Mouse (Mus musculus): ENCODE data around the gene Rasl11b.

Gene Rasl11b

DNA sequence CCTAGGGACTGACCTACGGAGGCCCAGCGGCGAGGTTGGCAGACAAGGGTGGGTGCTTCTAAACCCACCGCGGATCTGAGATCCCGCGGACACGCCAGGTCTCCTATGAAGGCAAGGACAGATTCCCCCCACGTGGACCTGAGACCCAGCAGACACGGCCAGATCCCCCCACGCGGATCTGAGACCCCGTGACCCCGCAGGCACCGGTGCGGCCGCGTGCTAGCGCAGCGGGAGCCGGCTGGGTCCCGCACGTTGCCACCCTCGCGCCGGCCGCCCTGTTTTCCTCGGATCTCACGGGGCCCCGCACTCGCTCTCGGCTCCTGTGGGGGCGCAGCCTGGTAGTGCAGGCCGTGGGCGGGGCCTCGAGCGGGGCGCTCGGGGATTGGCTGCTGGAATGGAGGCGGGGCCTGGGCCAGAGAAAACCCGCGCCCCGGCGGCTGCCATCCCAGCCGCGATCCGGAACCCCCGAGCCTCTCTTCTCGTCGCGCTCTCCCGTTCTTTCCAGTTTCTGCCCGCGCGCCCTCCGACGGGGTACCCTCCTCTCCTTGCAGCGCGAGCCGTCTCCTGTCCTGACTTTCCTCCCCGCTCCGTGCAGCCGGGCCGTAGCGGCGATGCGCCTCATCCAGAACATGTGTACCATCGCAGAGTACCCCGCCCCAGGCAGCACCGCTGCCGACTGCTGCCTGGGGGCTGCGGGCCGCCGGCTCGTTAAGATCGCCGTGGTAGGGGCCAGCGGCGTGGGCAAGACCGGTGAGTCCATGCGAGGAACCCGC, at the start of gene Rasl11b:
Rasl11b (plus strand) TSS at position 446 of the 773 bp plus-strand sequence.
- DNase-seq (ENCODE audit: low spot score in 2 of 2): peak; percentile 86 to 93

- no peak for DNase-seq (ENCODE audit: low spot score in 2 of 2)
Measured at GRCm38 (mm10) chr5:74147631-74148030, 47.5 kb upstream of the Rasl11b start.

GRCm38 (mm10) chr5:74149975-74150374, 45.1 kb upstream of the Rasl11b start:
- DNase-seq (ENCODE audit: low spot score in 2 of 2): no peak

DNA sequence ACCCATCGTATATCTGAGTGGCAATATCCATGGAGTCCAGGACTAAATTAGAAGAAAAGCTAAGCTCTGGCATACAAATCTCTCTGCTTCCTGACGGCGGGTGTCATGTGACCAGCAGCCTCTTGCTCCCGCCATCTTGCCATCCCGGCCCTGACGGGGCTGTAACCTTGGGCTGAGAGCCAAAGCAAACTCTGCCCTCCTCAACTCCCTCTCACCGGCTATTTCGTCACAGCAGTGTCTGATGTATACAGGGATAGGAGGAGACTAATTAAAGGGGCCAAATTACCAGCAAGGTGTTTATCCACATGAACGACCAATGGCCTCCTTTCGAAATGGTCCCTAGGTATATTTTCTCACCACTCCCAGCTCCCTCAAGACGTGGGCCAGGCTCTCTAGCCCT, 43.3 kb upstream of the Rasl11b start:
- no peak for DNase-seq (ENCODE audit: low spot score in 2 of 2)

DNA sequence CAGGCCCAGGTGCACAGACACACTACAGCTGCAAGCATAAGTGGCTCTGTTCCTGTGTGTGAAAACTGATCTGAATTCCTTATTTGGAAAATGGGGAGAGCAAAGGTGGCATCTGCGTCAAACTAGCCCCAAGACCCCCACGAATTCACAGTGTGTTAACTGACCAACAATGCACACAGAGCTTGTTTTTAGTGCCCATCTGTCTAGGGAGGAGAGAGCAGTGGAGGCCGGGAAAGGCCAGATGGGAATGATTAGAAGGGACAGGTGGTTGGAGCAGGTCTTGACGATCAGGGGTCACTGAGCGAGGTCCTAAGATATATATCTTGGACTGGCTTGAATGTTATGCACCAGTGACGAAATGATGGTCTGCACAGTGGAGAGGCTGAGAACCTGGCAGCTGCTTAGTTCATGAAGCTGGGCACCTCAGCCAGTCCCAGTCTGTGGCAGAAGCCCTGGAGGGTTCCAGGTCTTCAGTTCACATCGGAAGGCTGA, 39.2 kb upstream of the Rasl11b start:
- DNase-seq (ENCODE audit: low spot score in 2 of 2): no peak

- no peak for DNase-seq (ENCODE audit: low spot score in 2 of 2)
Measured at GRCm38 (mm10) chr5:74158929-74159632, 36.0 kb upstream of the Rasl11b start.

DNA sequence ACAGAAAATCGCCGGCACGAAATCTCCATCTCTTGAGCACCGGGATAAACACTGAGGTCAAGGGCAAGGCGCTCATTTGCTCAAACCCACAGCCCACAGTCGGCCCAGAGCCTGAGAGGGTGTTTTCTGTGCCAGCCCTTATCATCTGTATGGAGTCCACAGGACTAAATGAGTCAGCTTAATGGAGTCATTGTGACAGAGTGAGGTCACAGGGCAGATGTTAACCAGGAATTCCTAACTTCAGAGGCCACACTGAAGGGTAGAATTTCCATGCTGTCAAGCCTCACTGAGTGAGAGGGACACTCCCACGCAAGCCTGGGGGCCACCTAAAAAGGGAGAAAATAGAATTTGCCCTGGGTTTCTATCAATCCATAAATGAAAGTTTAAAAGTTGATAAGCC, 35.2 kb upstream of the Rasl11b start:
- no peak for DNase-seq (ENCODE audit: low spot score in 2 of 2)

DNA sequence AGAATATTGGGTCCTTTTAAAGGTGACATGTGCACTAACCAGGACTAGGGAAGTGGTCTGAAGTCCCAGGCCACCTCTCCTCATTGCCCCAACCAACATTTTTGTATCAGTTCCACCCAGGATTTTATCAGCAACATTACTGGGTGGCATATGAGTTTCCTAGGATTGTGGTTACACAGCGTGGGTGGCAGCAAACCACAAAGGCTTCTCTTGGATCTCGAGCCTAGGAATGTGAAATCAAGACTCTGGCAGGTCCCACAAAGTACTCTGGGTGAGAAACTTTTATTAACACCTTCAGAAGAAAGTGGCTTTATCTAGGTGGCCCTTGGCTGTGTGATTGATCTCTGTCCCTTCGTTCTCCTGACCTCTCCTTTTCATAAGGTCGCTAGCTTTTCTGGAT, 34.7 kb upstream of the Rasl11b start:
- DNase-seq (ENCODE audit: low spot score in 2 of 2): no peak

DNA sequence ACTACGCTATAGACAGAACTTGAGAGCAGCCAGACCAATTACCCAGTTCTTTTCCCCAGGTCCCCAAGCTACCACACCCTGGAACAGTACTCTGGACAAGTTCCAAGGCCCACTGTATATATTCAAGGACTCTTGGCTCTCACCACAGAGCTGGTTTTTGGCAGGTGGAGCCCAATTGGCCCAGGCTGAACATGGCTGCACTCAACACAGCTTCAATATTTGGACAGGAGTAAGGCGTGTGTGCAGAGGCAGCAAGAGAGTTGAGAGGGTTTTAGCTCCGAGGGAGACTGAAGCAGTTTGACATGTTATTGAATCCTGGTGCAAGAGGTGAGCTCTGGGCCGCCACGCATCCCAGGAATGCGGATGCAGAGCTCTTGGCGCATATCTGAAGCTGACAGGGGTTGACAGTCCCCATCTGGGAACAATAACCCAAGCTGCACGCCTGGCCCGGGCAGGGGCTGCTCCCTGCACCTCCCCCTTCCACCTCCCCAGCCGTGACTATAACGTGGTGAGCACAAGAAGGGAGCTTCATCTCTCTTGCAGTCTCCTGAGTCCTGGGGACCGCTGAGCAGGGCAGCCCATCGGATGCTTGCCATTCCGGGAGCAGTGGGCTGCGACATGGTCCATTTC, 33.7 kb upstream of the Rasl11b start:
- no peak for DNase-seq (ENCODE audit: low spot score in 2 of 2)

DNA sequence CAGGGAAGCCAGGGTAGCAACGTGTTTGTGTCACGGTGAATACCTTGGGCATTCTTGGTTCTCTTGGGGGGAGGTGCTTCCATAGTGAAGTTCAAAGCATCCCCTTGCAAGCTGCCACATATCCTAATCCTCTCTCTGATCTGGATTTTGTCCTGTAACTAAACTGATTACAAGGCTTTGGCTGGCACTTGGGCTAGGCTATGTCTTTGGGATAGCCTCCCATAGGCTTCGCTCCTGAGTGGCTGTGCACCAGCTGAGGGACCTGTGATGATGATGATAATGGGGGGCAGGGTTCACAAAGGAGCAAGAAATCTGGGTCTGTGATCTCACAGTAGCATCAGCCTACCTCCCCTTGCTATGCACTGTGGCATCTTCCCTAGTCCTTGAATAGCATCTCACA, 33.1 kb upstream of the Rasl11b start:
- no peak for DNase-seq (ENCODE audit: low spot score in 2 of 2)

DNA sequence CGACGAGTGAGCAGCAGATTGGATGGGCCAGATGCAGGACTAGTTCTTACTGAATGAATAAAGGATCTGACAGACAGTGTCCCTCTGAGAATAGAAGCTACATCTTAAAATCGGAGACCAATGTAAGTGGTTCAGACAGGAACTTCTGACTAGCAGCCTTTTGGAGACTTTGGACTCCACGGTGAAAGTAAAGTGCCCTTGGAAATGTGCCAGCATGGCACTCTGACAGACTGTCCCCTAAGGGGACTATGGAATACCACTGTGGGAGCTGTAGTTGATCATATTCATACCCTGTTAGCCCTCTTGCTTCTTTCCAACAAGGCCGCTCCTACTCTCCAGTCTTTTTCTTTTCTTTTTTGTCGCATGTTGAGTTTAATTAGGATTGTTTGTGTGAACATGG, 31.9 kb upstream of the Rasl11b start:
- no peak for DNase-seq (ENCODE audit: low spot score in 2 of 2)

- no peak for DNase-seq (ENCODE audit: low spot score in 2 of 2)
Measured at GRCm38 (mm10) chr5:74164547-74164946, 30.5 kb upstream of the Rasl11b start.

DNA sequence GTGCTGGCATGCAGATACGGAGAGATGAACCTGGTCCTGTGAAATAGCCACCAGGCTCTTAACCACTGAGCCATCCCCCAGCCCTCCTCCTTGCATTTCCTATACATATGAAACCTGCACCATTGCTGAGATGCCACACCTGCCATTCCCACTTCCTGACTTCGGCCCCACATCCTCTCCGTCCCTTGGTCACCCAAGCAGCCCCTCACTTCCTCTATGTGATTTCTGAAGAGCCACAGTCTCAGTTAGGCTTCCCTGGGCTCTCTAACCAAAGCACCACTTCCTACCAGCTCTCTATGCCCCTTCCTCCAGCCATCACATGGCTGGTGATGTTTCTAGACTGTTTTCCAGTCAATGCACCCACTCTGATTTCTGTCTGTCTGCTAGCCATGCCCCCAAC, 28.4 kb upstream of the Rasl11b start:
- DNase-seq (ENCODE audit: low spot score in 2 of 2): no peak

- no peak for DNase-seq (ENCODE audit: low spot score in 2 of 2)
Measured at GRCm38 (mm10) chr5:74168085-74168484, 27.0 kb upstream of the Rasl11b start.

- no peak for DNase-seq (ENCODE audit: low spot score in 2 of 2)
Measured at GRCm38 (mm10) chr5:74171768-74172167, 23.3 kb upstream of the Rasl11b start.

GRCm38 (mm10) chr5:74172208-74172607, 22.9 kb upstream of the Rasl11b start:
- no peak for DNase-seq (ENCODE audit: low spot score in 2 of 2)

- no peak for DNase-seq (ENCODE audit: low spot score in 2 of 2)
Measured at GRCm38 (mm10) chr5:74173162-74173844, 21.8 kb upstream of the Rasl11b start.

DNA sequence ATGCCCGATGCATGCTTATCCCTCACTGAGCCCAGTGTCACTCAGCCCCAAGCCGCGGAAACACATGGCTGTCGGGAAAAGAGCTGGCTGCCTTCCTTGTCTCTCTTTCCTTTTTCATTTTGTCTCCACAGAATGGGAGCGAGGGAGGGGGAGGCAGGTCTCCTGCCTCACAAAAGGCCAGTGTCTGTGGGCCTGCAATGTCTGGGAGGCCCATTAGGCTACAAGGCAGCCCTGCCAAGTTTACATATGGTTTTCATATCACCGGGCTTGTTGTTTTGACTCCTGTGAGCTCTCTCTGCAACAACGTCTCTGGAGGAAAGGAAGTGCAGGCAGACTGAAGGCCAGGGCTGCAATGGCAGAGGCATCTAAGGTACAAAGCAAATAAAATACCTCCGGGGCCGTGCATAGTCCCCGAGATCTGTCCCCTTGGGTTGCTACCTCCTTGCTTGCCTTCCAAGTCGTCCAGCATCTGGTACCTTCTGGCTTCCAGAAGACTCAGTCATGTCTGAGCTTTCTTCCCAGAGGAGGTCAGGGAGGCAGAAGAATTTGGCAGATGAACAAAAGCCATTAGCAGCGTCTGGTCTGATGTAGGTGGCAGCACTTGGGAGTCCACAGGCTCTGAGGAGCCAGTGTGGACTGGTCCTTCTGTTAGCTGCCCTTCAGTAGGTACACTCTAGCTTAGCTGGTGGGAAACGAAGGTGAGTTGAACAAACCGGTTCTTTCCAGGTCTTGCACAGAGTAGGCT, 19.4 kb upstream of the Rasl11b start:
- DNase-seq (ENCODE audit: low spot score in 2 of 2): no peak

GRCm38 (mm10) chr5:74180216-74180615, 14.9 kb upstream of the Rasl11b start:
- DNase-seq (ENCODE audit: low spot score in 2 of 2): no peak

DNA sequence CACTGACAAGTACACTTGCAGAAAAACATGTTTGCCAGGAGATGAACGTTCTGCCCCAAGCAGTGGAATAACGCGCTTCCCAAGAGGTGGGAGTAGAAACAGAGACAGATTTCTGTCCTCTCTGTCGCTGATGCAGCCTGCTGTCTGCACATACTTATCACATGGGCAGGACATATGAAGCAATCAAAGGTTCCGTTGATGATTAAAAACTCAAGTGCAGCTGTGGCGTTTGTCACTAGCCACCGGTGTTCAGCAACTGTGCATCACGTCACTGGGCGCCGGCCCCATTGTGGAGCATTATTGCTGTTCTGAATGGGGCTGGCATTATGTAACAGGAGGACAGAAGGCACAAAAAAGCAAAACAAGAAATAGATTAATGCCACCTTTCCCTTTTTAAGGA, 12.0 kb upstream of the Rasl11b start:
- no peak for DNase-seq (ENCODE audit: low spot score in 2 of 2)

- no peak for DNase-seq (ENCODE audit: low spot score in 2 of 2)
Measured at GRCm38 (mm10) chr5:74184607-74185006, 10.5 kb upstream of the Rasl11b start.

Data from spleen, postnatal 4 days (tissue).